Mouse (Mus musculus) adrenal gland, adult (tissue): ENCODE data around the gene Nedd9.
"Not testable (repeated sequence)": the region's sequence is repeated elsewhere in the genome, so short reads cannot be mapped to it uniquely, and the experiment has no call there.

Source experiments
- DNase-seq, 2 experiments: peaks; one replicate each; pipeline ENCODE4 v3.0.0; 2022 to 2023; ENCODE audit warnings: low spot score in 1 of 2; ENCODE audit not compliant: inconsistent age in 2 of 2

Gene Nedd9

GRCm38 (mm10) chr13:41377856-41378255 is 109.3 kb downstream of the Nedd9 start:
- DNase-seq: no peak

- DNase-seq: no peak
Observed at GRCm38 (mm10) chr13:41377011-41377431, 110.1 kb downstream of the Nedd9 start.

- DNase-seq: no peak
Observed at GRCm38 (mm10) chr13:41376111-41376510, 111.1 kb downstream of the Nedd9 start.

DNA sequence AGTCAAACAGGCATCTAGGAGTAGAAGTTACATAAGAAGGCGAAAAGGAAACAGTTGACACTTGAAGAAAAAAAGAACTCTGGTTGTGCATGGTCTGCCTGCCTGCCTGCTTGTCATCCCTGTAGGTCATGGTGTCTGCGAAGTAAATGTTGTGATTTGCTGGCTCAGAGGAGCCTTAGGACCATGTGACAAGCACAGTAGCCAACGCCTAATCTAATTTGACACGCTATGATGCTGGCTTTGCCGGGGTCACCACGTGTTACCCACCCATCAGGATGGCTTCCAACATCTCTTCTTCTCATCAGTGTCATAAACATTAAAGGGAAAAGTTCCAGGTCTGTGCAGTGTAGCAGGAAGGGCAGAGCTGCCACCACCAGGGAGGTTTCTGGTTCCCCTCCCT is 111.5 kb downstream of the Nedd9 start:
- DNase-seq: no peak

DNA sequence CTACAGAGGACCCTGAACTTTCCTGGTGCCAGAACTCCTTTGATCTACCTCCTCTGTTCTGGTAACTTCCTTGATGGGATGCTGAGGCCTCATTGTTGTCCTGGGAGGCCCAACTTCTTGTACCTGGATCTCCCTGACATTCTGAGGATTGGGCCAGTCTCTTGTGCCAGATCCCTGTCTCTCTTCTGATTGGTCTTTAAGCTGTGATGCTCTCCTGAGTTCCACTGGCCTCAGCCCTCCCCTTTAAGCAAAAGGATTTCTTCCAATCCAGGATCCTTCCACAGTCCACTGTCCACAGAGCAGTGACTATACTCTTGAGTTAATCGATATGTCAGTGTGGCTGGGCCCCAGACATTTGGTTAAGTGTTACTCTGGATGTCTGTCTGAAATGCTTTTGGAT is 112.3 kb downstream of the Nedd9 start:
- no peak for DNase-seq

GRCm38 (mm10) chr13:41372555-41373460 is 114.4 kb downstream of the Nedd9 start:
- DNase-seq: no peak

GRCm38 (mm10) chr13:41371547-41371946 is 115.6 kb downstream of the Nedd9 start:
- no peak for DNase-seq

DNA sequence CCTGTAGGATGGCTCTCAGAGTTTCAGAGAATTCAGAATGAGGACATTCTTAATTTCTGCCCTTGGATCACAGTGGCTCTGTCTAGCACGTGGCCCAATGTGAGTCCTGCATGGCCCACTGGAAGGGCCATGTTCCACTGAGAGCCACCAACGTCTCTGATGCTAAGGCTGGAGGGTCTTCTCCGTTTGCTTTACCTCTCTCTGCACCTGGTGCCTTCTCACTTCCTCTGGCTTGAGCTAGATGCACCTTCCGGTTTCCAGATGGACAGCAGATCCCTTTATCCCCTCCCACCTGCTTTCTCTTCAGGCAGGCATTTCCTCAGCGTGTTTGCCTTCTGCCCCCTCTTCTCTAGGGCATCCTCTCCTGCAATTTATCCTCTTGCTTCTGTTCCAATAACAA is 118.5 kb downstream of the Nedd9 start:
- no peak for DNase-seq

DNA sequence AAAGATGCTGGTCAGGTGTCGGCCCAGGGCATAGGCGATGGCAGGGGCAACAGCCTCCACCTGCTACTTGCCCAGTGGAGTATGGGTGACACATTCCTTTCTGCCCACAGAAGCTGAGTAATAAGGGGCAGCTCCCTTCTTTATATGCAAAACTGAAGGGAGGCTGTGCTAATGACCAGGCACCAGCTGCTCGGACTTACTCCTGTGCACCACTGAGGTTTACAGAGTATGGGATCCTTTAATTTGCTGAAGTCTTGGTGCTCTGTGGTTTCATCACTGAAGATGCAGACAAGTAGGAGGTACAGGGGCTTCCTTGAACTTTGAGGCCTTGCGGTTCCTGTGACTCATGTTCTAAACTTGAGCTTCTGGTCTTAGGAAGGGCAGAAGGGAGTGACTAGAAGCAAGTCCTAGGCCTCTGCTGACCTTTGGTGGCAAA is 120.0 kb downstream of the Nedd9 start:
- DNase-seq: peak; percentile 40 to 66

DNA sequence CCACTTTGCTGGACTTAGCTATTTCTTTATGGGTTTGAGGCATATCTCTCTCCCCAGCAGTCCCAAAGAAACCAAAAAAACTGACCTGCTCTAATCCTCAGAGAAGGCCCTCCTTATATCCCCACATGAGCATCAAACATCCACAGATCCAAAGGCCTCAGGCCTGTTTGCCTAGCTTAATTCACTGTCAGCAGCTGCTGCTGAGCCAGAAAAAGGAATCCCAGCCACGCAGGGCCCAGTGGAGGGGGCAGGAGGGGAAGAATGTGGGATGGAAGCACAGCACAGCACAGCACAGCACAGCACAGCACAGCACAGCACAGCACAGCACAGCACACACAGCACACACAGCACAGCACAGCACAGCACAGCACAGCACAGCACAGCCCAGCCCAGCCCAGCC is 120.6 kb downstream of the Nedd9 start:
- not testable (repeated sequence) for DNase-seq

- DNase-seq: no peak
Observed at GRCm38 (mm10) chr13:41364273-41364672, 122.9 kb downstream of the Nedd9 start.

GRCm38 (mm10) chr13:41362909-41363308 is 124.3 kb downstream of the Nedd9 start:
- no peak for DNase-seq

DNA sequence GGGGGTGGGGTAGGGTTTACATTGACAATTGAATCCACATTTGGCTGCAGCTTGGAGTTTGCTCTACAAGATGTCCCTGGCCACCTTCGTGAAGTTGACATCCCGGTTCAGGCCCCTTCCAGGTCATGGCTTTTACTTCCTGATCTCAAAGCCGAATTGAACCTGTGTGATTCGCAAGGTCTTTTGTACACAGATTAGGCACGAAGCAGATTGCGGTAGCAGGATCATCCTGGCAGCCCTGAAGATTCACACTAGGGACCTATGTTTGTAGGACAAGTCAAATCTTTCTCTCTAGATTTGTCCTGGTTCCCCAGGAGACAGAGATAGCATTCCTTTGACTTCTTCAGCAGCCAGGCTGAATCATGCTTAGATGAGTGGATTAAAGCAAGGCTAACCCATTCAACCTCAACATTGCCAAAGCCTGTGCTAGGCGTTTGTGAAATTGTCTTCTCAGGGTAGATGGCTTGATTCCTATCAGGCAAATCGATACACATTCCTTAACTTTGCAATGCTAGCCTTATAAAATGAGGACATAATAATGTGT is 126.8 kb downstream of the Nedd9 start:
- peak in 1 of 2 experiments; percentile 62 for DNase-seq

- DNase-seq: peak in 1 of 2 experiments; percentile 69
Observed at GRCm38 (mm10) chr13:41359330-41360215, 127.6 kb downstream of the Nedd9 start.

DNA sequence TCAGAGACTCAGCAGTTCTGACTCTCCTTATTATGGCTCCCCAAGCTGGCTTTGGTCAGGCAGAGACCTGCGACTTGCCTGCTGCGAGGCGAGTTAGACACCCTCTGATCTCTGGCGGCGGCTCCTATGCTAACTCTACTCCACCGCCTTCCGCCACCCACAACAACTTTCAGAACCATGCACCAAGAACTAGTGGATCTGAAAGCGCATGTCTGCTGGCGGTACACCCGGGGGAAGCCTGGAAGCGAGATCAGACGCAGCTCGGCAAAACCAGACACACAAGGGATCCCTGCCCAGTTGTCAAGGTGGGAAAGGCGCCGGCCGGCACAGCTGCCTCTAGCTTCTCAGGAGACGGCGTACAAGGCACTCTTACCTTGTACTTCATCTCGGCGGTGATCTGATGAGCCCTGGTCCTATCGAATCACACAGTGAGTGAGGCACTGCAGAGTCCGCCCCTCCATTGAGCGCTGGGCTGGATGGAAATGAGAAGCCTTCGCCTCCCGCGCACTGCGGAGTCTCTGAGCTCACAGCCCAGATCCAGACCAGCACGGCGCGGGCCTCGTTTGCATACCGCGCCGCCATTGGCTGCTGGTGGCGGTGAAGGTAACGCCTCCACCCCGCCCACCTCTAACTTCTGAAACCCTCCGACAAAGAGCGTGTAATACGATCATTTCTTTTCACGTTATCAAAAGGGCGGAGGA is 128.5 kb downstream of the Nedd9 start:
- DNase-seq: peak; percentile 96 to 98

GRCm38 (mm10) chr13:41358009-41358408 is 129.2 kb downstream of the Nedd9 start:
- peak in 1 of 2 experiments; percentile 73 for DNase-seq

DNA sequence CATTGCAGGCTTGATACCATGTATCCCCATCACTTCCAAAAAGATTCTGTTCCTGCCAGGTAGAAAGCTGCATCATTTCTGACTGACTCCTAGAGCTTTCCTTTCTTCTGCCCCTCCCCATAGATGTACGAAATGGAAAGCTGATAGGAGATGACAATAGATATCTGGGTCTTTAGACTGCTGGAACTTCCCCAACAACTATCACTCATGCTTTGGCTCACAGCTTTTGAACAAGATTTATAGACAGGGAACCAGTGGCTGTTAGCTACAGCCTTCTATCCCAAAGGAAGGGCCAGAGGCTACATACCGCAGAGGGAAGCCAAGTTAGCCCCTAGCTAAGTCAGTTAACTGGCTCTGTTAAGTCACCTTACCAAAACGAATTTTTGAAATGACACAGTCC is 129.6 kb downstream of the Nedd9 start:
- DNase-seq: peak in 1 of 2 experiments; percentile 54

- DNase-seq: no peak
Observed at GRCm38 (mm10) chr13:41357161-41357560, 130.0 kb downstream of the Nedd9 start.

DNA sequence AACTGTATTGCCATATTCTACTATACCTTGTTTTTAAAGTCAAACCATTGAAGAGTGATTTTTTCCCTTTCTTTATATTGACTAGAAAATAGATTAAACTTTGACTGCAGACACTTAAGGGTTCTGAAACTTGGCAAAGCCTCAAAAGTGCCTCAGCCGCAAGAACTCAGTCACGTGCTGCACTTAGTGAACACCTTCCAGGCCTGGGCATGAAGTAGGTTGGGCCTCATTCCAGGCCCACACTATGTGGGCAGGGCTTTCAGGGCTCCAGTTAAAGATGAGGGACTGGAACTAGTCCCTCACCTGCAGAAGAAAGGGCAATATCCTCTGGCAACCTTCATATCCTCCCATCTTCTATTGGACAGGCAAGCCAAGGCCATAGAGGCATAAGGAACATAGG is 131.6 kb downstream of the Nedd9 start:
- DNase-seq: no peak

- no peak for DNase-seq
Observed at GRCm38 (mm10) chr13:41354591-41354990, 132.6 kb downstream of the Nedd9 start.

GRCm38 (mm10) chr13:41353676-41354075 is 133.5 kb downstream of the Nedd9 start:
- no peak for DNase-seq
